Mouse (Mus musculus): ENCODE data around the gene Aldh6a1. TPM values are rescaled to one million over a fixed set of nuclear protein-coding genes. Genes with fewer than 3 reads are reported as not detected.

Aldh6a1 gene
- polyA plus RNA-seq (2012; rRNA removed), result 4.3 and 6.6 TPM in 2 replicates

DNA sequence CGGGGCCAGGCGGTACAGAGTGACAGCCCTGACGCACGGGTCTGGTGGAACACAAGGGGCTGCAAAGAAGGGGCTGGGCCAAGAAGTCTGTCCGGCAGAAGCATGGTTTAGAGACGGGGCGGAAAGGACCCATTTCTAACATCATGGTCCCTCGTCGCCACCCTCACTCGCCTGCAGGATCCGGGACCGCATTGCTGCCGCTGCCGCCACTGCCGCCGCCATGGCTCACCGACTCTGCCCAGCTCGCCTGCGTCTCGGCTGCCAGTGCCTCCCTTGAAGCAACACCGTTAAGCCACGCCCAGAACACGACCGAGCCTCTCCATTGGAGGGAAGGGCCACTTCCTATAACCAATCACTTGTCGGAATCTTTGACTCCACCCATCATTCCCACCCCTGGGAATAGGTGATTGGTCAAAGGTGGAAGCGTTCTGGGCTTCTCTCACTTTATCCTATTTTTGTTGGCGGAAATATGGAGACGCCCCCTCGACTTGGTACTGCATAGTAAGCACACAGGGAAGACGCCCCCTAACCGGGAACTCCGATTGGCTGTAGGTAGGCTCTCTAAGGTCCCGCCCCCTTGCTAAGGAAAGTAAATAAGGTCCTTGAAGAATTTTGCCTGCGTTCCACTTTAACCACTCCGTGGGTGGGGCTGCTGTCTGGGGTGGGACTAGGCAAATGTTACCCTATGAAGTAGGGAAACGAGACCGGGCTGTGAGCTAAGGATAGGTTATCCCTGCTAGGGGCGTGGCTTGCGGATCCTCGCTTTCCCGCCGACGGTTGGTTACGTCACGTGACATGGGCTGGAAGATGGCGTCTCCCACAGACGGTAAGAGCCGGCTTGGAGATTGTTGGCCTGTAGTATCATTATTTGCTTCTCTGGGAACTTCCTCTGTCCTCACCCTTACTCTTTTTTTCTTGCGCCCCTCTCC, at the start of gene Aldh6a1, which contains the start of gene Lin52:
Gene Aldh6a1 (minus strand): TSS at position 287 of the 929 bp plus-strand sequence.
Gene Lin52 (plus strand): TSS at position 705 of the 929 bp plus-strand sequence.

DNA sequence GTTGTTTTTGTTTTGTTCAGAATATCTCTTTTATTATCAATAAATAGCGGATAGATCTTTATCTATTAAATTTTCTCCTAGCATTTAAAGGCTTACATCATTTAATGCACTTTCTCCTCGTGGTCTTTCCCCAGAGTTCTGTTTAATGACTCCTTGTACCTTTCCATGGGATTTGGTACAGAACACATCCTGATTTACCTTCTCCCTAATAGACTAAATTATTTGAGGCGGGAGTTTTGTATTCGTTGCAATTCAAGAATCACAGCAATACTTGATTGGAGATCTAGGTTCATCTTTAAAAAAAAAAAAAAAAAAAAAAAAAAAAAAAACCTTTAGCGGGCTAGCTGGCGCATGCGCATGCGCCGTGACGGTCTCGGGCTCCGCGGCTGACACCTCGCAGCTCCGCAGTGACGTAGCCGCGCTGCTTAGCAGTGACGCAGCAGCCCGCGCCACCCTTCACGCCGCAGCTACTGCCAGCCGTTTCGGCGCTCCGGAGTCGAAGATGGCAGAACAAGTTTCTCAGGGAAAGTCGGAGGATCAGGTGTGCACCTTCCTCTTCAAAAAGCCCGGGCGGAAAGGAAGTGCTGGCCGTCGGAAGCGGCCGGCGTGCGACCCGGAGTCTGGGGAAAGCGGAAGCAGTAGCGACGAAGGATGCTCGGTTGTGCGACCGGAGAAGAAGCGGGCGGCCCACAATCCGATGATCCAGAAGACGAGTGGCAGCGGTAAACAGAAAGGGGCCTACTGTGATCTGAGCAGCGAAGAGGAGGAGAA, 33.8 kb downstream of the Aldh6a1 start, which contains the start of gene Rnf113a2:
Gene Rnf113a2 (plus strand): TSS at position 363 of the 771 bp plus-strand sequence.

DNA sequence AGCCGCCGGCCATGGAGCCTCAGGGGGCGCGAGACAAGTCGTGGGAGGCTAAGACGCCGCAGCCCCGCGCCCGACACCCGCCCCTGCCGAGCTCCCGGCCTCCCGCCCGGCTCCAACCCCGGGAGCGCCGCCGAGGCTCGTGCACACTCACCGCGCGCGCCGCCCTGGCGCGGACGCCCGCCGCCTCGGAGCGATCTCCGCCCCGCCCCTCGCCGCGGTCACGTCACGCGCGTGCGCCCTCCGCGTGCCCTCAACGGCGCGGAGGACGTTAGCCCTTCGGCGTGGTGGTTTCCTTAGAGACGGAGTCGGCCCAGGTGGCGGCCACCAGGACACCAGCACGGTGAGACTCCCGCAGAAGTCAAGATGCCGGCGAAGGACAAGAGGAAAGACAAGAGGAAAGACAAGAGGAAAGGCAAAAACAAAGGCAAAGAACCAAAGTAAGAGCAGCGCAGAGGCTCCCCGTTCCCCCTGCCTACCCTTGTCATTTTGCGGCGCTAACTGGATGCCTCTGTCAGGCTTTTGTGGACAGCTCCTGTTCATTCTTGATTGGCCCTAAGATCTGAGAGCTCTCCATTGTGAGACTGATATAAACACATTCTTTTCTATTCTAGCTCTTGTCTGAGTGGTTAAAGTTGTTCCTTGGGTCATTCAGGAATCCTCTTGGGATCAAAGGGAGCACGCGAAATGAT, 41.8 kb downstream of the Aldh6a1 start, which contains the start of the genes Entpd5 and Bbof1:
Gene Entpd5 (minus strand): TSS at position 211 of the 689 bp plus-strand sequence.
Gene Bbof1 (plus strand): TSS at position 253 of the 689 bp plus-strand sequence.

Other genes with a start within 250 kb of the Aldh6a1 start
- 4.8 and 5.7 TPM in 2 replicates for gene Elmsan1, start 232.1 kb downstream of the Aldh6a1 start, polyA plus RNA-seq (2012; rRNA removed)
- gene Ptgr2, start 165.8 kb downstream of the Aldh6a1 start, polyA plus RNA-seq (2012; rRNA removed), result 1.5 and 2.0 TPM in 2 replicates
- 5.9 and 7.5 TPM in 2 replicates for gene Zfp410, start 134.2 kb downstream of the Aldh6a1 start, polyA plus RNA-seq (2012; rRNA removed)
- 19.0 and 23.1 TPM in 2 replicates for gene Coq6, start 89.3 kb downstream of the Aldh6a1 start, polyA plus RNA-seq (2012; rRNA removed)
- gene Fam161b, start 89.2 kb downstream of the Aldh6a1 start, polyA plus RNA-seq (2012; rRNA removed), result 0.31 and 0.45 TPM in 2 replicates
- 4.5 and 6.2 TPM in 2 replicates for gene Entpd5, start 42.0 kb downstream of the Aldh6a1 start, polyA plus RNA-seq (2012; rRNA removed)
- gene Bbof1, start 41.9 kb downstream of the Aldh6a1 start, polyA plus RNA-seq (2012; rRNA removed), result not detected in 2 replicates
- 0.17 and 0.57 TPM in 2 replicates for gene Rnf113a2, start 33.8 kb downstream of the Aldh6a1 start, polyA plus RNA-seq (2012; rRNA removed)
- gene Lin52, start 418 bp upstream of the Aldh6a1 start, polyA plus RNA-seq (2012; rRNA removed), result 1.6 and 2.8 TPM in 2 replicates
- gene Vsx2, start 118.8 kb upstream of the Aldh6a1 start, polyA plus RNA-seq (2012; rRNA removed), result not detected in 2 replicates
- 12.8 and 14.0 TPM in 2 replicates for gene Abcd4, start 166.4 kb upstream of the Aldh6a1 start, polyA plus RNA-seq (2012; rRNA removed)
- gene Vrtn, start 190.0 kb upstream of the Aldh6a1 start, polyA plus RNA-seq (2012; rRNA removed), result not detected in 2 replicates
- not detected in 2 replicates for gene Syndig1l, start 247.8 kb upstream of the Aldh6a1 start, polyA plus RNA-seq (2012; rRNA removed)